ENCODE assay signal across 27 mouse cellular contexts in the genomic region with DNA sequence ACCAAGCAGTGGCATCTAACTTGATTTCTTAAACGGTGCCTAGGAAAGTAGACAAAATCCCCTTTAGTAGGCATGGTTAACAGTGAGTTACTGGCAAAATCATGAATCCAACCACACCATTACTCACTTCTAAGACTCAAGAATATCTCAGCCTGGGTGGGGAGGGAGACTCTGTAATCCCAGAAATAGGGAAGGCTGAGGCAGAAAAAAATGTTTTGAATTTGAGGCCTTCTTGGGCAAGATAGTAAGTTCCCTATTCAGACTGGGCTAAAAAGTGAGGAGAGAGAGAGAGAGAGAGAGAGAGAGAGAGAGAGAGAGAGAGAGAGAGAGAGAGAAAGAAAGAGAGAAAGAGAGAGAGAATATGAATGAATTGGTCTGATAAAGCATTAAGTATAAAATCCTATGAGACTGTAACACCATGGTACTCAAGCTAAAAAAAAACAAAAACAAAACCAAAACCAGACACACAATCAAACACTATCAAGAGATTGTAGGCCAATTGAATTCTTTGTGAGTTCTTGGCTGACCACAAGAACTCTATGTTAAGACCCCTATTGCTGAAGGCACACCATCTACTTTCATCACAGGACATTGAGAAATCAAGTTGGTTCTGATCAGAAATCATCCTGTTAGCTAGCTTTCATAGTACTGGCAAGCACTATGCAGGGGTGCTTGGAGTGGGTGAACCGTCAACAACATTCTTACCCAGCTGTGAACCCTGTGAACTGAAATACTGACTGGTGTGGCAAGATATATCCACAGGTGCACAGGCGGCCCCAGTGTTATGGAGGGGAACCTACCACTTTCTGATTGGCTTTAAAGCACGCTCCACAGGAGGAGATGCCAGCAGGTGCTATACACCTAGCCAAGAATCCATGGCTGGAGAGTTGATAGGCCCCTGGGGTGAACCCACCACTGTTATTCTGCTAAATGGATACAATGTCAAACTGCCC.
DNase-seq lines count a peak whose midpoint lies in the region; TF ChIP-seq lines count a peak whose summit lies in the region.
"Had no signal": no experiment of that assay in that cellular context is flagged by ENCODE, and none has a peak within 500 bp of the region (broad histone marks: within the 10 kb centered on the region; RNA-seq: fewer than 3 reads in every experiment).

No protein-coding gene starts in this region.

- peaks cover 12% of the 10 kb centered on the region for H3K4me1 ChIP-seq in bone marrow macrophage, adult 2 months (ENCODE audit: control insufficient read depth, insufficient read depth, low read length)
- H3K4me1 ChIP-seq: embryonic facial prominence, embryonic 12.5 days; lung, embryonic 15.5 days; stomach, embryonic 15.5 days had no signal

- H3K27ac ChIP-seq in bone marrow macrophage, adult 2 months (ENCODE audit: insufficient read depth, low read depth, low read length) = 0 out of 2 replicates have a peak overlapping the region, but pooled peaks have one; percentile 29
- H3K27ac ChIP-seq: embryonic facial prominence, embryonic 12.5 days; heart, embryonic 13.5 days; hindbrain, embryonic 10.5 days; left cerebral cortex, adult 2 months; limb, embryonic 13.5 days; lung, embryonic 15.5 days; stomach, embryonic 15.5 days had no signal

- peak; percentile 11 for DNase-seq in testis, postnatal 14 days (ENCODE audit: low spot score)
- no peak for DNase-seq in testis, postnatal 10 days (ENCODE audit: low spot score)
- DNase-seq in thymus, postnatal 10 days (ENCODE audit: low spot score in 2 of 2) = peak; percentile 38 to 52
- DNase-seq in adipocyte (ENCODE audit: low spot score) = no peak
- no peak for DNase-seq in cerebellum, adult 18-20 months
- no peak for DNase-seq in neural tube, embryonic 10.5 days (ENCODE audit: extremely low spot score, low spot score)
- DNase-seq: adrenal gland, adult 8-10 months; B cell, adult 2 months; cerebellum, adult 11 months; cerebellum, adult 9-11 months; embryo, embryonic 11 days; gastrocnemius, postnatal 14 days; heart, adult 18-20 months; heart, postnatal 14 days; kidney, adult 9 months; kidney, postnatal 14 days; lung, postnatal 4 days; midbrain, embryonic 14.5 days; right cerebral cortex, postnatal 25 days had no signal

- H3K4me3 ChIP-seq in bone marrow macrophage, adult 2 months (ENCODE audit: insufficient read depth, low read length) = no peak overlapping the region
- H3K4me3 ChIP-seq: embryonic facial prominence, embryonic 12.5 days; heart, embryonic 13.5 days; hindbrain, embryonic 10.5 days; left cerebral cortex, adult 2 months; limb, embryonic 13.5 days; lung, embryonic 15.5 days; stomach, embryonic 15.5 days had no signal

- no peak for TF ChIP-seq CTCF in bone marrow macrophage, adult 2 months (IDR thresholded peaks at IDR 0.05; ENCODE audit: low read depth, low read length)

- no peak for TF ChIP-seq POLR2A in bone marrow macrophage, adult 2 months (IDR thresholded peaks at IDR 0.05; ENCODE audit: borderline replicate concordance, low read depth, low read length)

Comparison
In these comparisons a context has a peak if more than half of its experiments do, and no peak if none do; other contexts are left out.
1. DNase-seq: peak in testis, postnatal 14 days (single experiment) and thymus, postnatal 10 days (2 of 2); none in testis, postnatal 10 days (single experiment), adipocyte (single experiment), cerebellum, adult 18-20 months (0 of 2) and neural tube, embryonic 10.5 days (single experiment).